Mouse (Mus musculus) megakaryocyte, embryonic 14.5 days (primary cell): Measurements from ENCODE around the gene Pdk1. TPM values are rescaled to one million over a fixed set of nuclear protein-coding genes. Genes with fewer than 3 reads are reported as not detected.

ENCODE experiments used
- H3K27me3 ChIP-seq: replicated peaks from 2 replicates; pipeline ENCODE3; 2012; ENCODE audit warnings: inconsistent platforms
- H3K36me3 ChIP-seq: replicated peaks from 2 replicates; pipeline ENCODE3; 2012; ENCODE audit warnings: low read length, inconsistent platforms, mixed read lengths
- H3K4me1 ChIP-seq: 2 replicates; pipeline ENCODE4 v1.6.1; 2012; ENCODE audit warnings: inconsistent platforms
- H3K4me3 ChIP-seq: replicated peaks from 2 replicates; pipeline ENCODE3; 2012; ENCODE audit warnings: moderate library complexity, mild to moderate bottlenecking, inconsistent platforms
- H3K9me3 ChIP-seq: 2 replicates; pipeline ENCODE4 v1.6.1; 2012; ENCODE audit warnings: inconsistent platforms
- FLI1 ChIP-seq: IDR thresholded peaks from 2 replicates; pipeline ENCODE4 v1.6.1; 2012; ENCODE audit warnings: low read length, inconsistent platforms, mixed read lengths
- GATA1 ChIP-seq: IDR thresholded peaks from 3 replicates; pipeline ENCODE4 v1.6.1; 2012; ENCODE audit warnings: mixed read lengths, low read length, inconsistent platforms, borderline replicate concordance
- polyA plus RNA-seq: library from polyadenylated mRNA; stranded (reverse); fragments of >175 nt; gene quantifications from 2 replicates; pipeline ENCODE4 v1.2.3, GENCODE M21; 2012; ENCODE audit warnings: low replicate concordance; ENCODE audit not compliant: insufficient read depth

Gene Pdk1
- polyA plus RNA-seq, 1 experiment: 16.5 TPM

GRCm38 (mm10) chr2:71873474-71874322 is 674 bp downstream of the Pdk1 start:
- Histone ChIP-seq H3K9me3 (no peaks in the 10 kb centered on the region), H3K27me3 (no peaks in the 10 kb centered on the region), H3K4me3 (peak overlapping the region; percentile 96), H3K4me1 (peaks cover 39% of the 10 kb centered on the region), H3K36me3 (peaks cover 30% of the 10 kb centered on the region)
- no peak for TF ChIP-seq GATA1
- TF ChIP-seq FLI1: no peak

- peaks cover 40% of the 10 kb centered on the region for H3K4me1 ChIP-seq
- H3K4me3 ChIP-seq: peak overlapping the region; percentile 96
- H3K27me3 ChIP-seq: no peaks in the 10 kb centered on the region
- TF ChIP-seq FLI1 (no peak), GATA1 (no peak)
- peaks cover 35% of the 10 kb centered on the region for H3K36me3 ChIP-seq
- no peaks in the 10 kb centered on the region for H3K9me3 ChIP-seq
Observed at GRCm38 (mm10) chr2:71874422-71874821, 1.4 kb downstream of the Pdk1 start.

GRCm38 (mm10) chr2:71874836-71875235 is 1.8 kb downstream of the Pdk1 start:
- Histone ChIP-seq H3K36me3 (peaks cover 38% of the 10 kb centered on the region), H3K9me3 (no peaks in the 10 kb centered on the region), H3K4me3 (peak overlapping the region; percentile 81), H3K4me1 (peaks cover 40% of the 10 kb centered on the region), H3K27me3 (no peaks in the 10 kb centered on the region)
- TF ChIP-seq GATA1 (no peak), FLI1 (no peak)

GRCm38 (mm10) chr2:71877865-71878264 is 4.8 kb downstream of the Pdk1 start:
- Histone ChIP-seq H3K9me3 (no peaks in the 10 kb centered on the region), H3K4me1 (peaks cover 32% of the 10 kb centered on the region), H3K4me3 (no peak overlapping the region), H3K36me3 (peaks cover 65% of the 10 kb centered on the region), H3K27me3 (no peaks in the 10 kb centered on the region)
- no peak for TF ChIP-seq GATA1
- no peak for TF ChIP-seq FLI1

- TF ChIP-seq GATA1: no peak
- no peak for TF ChIP-seq FLI1
- H3K36me3 ChIP-seq: peaks cover 71% of the 10 kb centered on the region
- H3K27me3 ChIP-seq: no peaks in the 10 kb centered on the region
- peaks cover 32% of the 10 kb centered on the region for H3K4me1 ChIP-seq
- no peak overlapping the region for H3K4me3 ChIP-seq
- no peaks in the 10 kb centered on the region for H3K9me3 ChIP-seq
Observed at GRCm38 (mm10) chr2:71878441-71878840, 5.4 kb downstream of the Pdk1 start.

- no peak overlapping the region for H3K4me3 ChIP-seq
- TF ChIP-seq GATA1 (no peak), FLI1 (no peak)
- peaks cover 76% of the 10 kb centered on the region for H3K36me3 ChIP-seq
Observed at GRCm38 (mm10) chr2:71878943-71879342, 5.9 kb downstream of the Pdk1 start.

GRCm38 (mm10) chr2:71882914-71883651 is 10.1 kb downstream of the Pdk1 start:
- Histone ChIP-seq H3K4me3 (no peak overlapping the region), H3K9me3 (no peaks in the 10 kb centered on the region), H3K36me3 (peaks cover 91% of the 10 kb centered on the region), H3K27me3 (no peaks in the 10 kb centered on the region), H3K4me1 (peaks cover 3% of the 10 kb centered on the region; the same call in 1 of the 2 replicates)
- TF ChIP-seq GATA1 (no peak), FLI1 (no peak)

More at GRCm38 (mm10) chr2:71878943-71879342, 5.9 kb downstream of the Pdk1 start:
- no peaks in the 10 kb centered on the region for H3K27me3 ChIP-seq
- H3K9me3 ChIP-seq: no peaks in the 10 kb centered on the region
- peaks cover 27% of the 10 kb centered on the region for H3K4me1 ChIP-seq

- Histone ChIP-seq H3K4me1 (no peaks in the 10 kb centered on the region), H3K4me3 (no peak overlapping the region), H3K27me3 (no peaks in the 10 kb centered on the region), H3K36me3 (peaks cover 96% of the 10 kb centered on the region), H3K9me3 (no peaks in the 10 kb centered on the region)
- TF ChIP-seq GATA1 (no peak), FLI1 (no peak)
Observed at GRCm38 (mm10) chr2:71887269-71887668, 14.2 kb downstream of the Pdk1 start.

- Histone ChIP-seq H3K4me1 (no peaks in the 10 kb centered on the region), H3K4me3 (no peak overlapping the region), H3K36me3 (peaks cover 96% of the 10 kb centered on the region), H3K27me3 (no peaks in the 10 kb centered on the region), H3K9me3 (no peaks in the 10 kb centered on the region)
- TF ChIP-seq GATA1: no peak
- TF ChIP-seq FLI1: no peak
Observed at GRCm38 (mm10) chr2:71888437-71888836, 15.4 kb downstream of the Pdk1 start.

GRCm38 (mm10) chr2:71891536-71891935 is 18.5 kb downstream of the Pdk1 start:
- Histone ChIP-seq H3K4me3 (no peak overlapping the region), H3K36me3 (peaks cover 95% of the 10 kb centered on the region)

More at GRCm38 (mm10) chr2:71891536-71891935, 18.5 kb downstream of the Pdk1 start:
- H3K9me3 ChIP-seq: no peaks in the 10 kb centered on the region
- no peaks in the 10 kb centered on the region for H3K27me3 ChIP-seq
- TF ChIP-seq FLI1: no peak
- no peak for TF ChIP-seq GATA1
- no peaks in the 10 kb centered on the region for H3K4me1 ChIP-seq
